Mouse (Mus musculus) heart, embryonic 10.5 days (tissue): ENCODE data around the gene Atp5b. TPM values are rescaled to one million over a fixed set of nuclear protein-coding genes. Genes with fewer than 3 reads are reported as not detected.

Experiments used
- DNase-seq: peaks from one replicate; pipeline ENCODE4 v3.0.0-alpha.2; 2017; ENCODE audit warnings: low spot score
- H3K27ac ChIP-seq: fragments of 300-500 bp; sonication (generic); 2 replicates; pipeline ENCODE4 v1.5.1; 2016; ENCODE audit warnings: mild to moderate bottlenecking
- H3K27me3 ChIP-seq: fragments of 300-500 bp; sonication (generic); 2 replicates; pipeline ENCODE4 v1.6.1; 2016; ENCODE audit warnings: mild to moderate bottlenecking; ENCODE audit not compliant: poor library complexity, insufficient read depth, severe bottlenecking
- H3K36me3 ChIP-seq: fragments of 300-500 bp; sonication (generic); 2 replicates; pipeline ENCODE4 v1.6.1; 2016; ENCODE audit warnings: mild to moderate bottlenecking, moderate library complexity
- H3K4me1 ChIP-seq: fragments of 300-500 bp; sonication (generic); 2 replicates; pipeline ENCODE4 v1.6.1; 2016; ENCODE audit warnings: mild to moderate bottlenecking
- H3K4me3 ChIP-seq: fragments of 300-500 bp; sonication (generic); 2 replicates; pipeline ENCODE4 v1.5.1; 2016; ENCODE audit warnings: mild to moderate bottlenecking, moderate library complexity
- H3K9me3 ChIP-seq: fragments of 300-500 bp; sonication (generic); 2 replicates; pipeline ENCODE4 v1.6.1; 2016; ENCODE audit warnings: mild to moderate bottlenecking, moderate library complexity
- WGBS: fragments of 180-500 bp; shearing (Covaris S2); methylation state at CpG from one replicate; pipeline ENCODE4 v1.1.7; 2016; 5-methylcytosine and 5-hydroxymethylcytosine counted together
- microRNA counts: library from miRNA; unstranded; fragments of <30 nt; microRNA quantifications from one replicate; lab custom pipeline; 2017
- microRNA-seq: library from miRNA; unstranded; fragments of <30 nt; microRNA quantifications from one replicate; pipeline ENCODE4, GENCODE M21; 2017
- polyA plus RNA-seq: library from polyadenylated mRNA; unstranded; fragments of >200 nt; fragmentation: Nextera tagmentation; extraction: Ambion mirVana; gene quantifications from 2 replicates; pipeline ENCODE4 v1.2.1, GENCODE M21; 2016

Gene Atp5b
- polyA plus RNA-seq, 1 experiment from 2014 or later: 3,536 TPM

DNA sequence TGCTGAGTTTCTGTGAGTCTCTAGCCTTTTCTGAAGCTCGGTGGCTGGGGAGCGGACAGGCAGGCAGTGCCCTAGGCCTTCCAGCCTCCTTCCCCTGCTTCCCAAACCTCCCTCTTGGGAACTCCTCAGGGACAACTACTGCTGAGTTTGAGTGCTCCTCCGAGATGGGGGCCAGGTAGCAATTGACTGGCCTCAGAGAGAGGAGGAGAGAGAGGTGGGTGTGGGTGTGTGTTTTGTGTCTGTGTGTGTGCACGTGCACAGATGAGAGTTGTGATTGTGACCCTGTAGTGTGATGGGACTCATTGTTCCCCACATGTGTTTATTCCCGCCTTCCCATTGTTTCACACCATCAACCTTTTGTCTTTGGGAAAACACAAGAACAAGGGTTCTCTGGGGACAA lies 44.4 kb downstream of the Atp5b start:
- no peak overlapping the region for H3K4me3 ChIP-seq
- H3K27ac ChIP-seq: 0 out of 2 replicates have a peak overlapping the region, but pooled peaks have one; percentile 16
- no peaks in the 10 kb centered on the region for H3K9me3 ChIP-seq
- WGBS: 75% methylated on average over 5 of the region's 5 CpGs
- H3K27me3 ChIP-seq: no peaks in the 10 kb centered on the region
- peaks cover 9% of the 10 kb centered on the region for H3K4me1 ChIP-seq
- no peak for DNase-seq
- peaks cover 94% of the 10 kb centered on the region for H3K36me3 ChIP-seq

DNA sequence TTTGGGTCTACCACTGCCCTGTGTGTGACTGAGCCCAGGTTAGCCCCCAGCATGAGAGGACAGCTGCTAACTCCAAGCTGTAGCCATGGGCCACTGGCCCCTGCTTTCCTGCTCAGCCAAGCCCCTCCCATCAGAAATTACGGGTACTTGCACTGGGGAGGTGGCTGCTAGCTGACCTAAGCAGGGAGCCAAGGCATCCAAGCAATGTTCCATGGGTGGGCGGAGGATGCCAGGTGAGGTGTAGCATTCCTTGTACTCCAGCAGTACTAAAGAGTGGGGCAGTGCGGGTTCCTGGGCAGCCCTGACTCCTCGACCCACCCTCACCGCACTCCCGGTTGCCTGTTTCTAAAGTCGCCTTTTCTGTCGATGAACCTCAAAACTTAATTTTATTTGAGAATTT lies 45.1 kb downstream of the Atp5b start:
- H3K36me3 ChIP-seq: peaks cover 94% of the 10 kb centered on the region
- no peak for DNase-seq

DNA sequence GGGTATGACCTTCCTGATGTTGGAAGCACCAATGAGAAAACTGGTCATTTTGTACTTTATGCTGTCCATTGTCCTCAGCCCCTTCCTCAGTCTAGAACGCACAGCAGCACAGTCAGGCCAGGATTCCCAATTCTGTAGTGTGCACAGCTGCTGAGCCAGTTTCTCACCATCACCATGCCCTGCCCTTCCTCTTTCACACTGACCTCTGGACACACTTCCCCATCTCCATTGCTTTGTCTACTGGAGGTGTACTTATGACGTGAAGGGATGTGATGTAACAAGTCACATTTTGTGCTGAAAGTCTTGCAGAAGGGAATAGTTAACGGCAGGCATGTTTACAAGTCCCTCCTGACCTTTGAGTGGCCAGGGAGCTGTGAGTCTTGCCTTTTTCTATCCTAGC lies 48.2 kb downstream of the Atp5b start:
- Histone ChIP-seq H3K4me1 (peaks cover 9% of the 10 kb centered on the region), H3K27ac (0 out of 2 replicates have a peak overlapping the region, but pooled peaks have one; percentile 4), H3K9me3 (no peaks in the 10 kb centered on the region), H3K4me3 (no peak overlapping the region), H3K27me3 (no peaks in the 10 kb centered on the region), H3K36me3 (peaks cover 91% of the 10 kb centered on the region)
- DNase-seq: no peak
- WGBS: 81% methylated on average over 3 of the region's 3 CpGs

More for the DNA sequence above, 45.1 kb downstream of the Atp5b start:
- no peak overlapping the region for H3K4me3 ChIP-seq
- H3K4me1 ChIP-seq: peaks cover 9% of the 10 kb centered on the region
- no peak overlapping the region for H3K27ac ChIP-seq
- no peaks in the 10 kb centered on the region for H3K27me3 ChIP-seq
- WGBS: 85% methylated on average over 8 of the region's 8 CpGs
- H3K9me3 ChIP-seq: no peaks in the 10 kb centered on the region

DNA sequence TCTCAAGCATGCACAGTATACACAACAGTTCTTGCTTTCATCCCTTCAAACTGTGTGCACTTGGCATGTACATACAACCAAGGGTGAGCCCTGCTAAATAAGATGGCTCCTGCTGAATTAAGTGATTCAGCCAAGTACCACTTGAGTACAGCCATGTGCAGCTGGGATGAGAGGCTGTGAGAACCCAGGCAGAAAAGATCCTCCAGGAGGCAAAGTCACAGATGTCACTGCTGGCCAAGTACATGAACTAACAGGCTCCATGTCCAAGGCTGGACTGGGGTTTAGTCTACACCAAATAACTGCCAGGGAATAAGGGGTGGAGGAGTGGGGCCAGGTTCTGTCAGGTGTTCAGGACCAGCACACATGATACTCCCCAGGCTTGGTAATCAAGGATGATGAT lies 48.7 kb downstream of the Atp5b start:
- Histone ChIP-seq H3K4me1 (peaks cover 5% of the 10 kb centered on the region), H3K36me3 (peaks cover 87% of the 10 kb centered on the region)

DNA sequence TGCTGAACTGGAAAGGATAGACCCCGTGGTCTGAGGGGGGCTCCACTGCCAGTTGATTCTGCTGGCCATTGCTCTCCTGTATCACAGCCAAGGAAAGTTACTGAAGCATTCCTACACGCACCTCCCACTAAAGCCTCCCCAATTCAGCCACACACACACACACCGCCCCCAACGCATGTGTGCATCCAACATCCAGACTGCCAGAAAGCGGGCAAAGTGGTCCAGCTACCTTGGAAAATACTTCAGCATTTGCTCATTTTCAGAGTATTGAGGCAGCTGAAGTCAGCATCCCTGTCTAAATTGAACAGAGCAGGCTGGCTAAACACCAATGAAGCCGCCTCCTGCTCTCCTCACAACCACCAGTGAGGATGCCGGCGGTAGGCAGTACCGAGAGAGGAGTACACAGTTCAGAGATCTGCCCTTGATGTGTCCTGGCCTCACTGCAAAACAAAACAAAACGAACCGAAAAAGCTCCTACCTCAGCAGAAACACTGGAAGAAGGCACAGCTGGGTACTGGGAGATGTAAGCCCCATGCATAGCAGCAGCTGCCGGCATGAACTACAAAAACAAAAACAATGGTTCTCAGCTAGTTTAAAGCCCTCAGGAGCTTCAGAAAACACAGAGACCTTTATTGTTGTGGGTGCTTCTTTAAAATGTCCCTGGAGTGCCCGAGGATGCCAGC lies 50.7 kb downstream of the Atp5b start:
- H3K9me3 ChIP-seq: no peaks in the 10 kb centered on the region
- peaks cover 85% of the 10 kb centered on the region for H3K36me3 ChIP-seq
- no peaks in the 10 kb centered on the region for H3K27me3 ChIP-seq
- 61% methylated on average over 13 of the region's 13 CpGs for WGBS
- DNase-seq: no peak
- no peak overlapping the region for H3K27ac ChIP-seq
- no peaks in the 10 kb centered on the region for H3K4me1 ChIP-seq
- no peak overlapping the region for H3K4me3 ChIP-seq

More for the DNA sequence above, 48.7 kb downstream of the Atp5b start:
- Histone ChIP-seq H3K9me3 (no peaks in the 10 kb centered on the region), H3K4me3 (no peak overlapping the region), H3K27me3 (no peaks in the 10 kb centered on the region), H3K27ac (no peak overlapping the region)
- DNase-seq: no peak

DNA sequence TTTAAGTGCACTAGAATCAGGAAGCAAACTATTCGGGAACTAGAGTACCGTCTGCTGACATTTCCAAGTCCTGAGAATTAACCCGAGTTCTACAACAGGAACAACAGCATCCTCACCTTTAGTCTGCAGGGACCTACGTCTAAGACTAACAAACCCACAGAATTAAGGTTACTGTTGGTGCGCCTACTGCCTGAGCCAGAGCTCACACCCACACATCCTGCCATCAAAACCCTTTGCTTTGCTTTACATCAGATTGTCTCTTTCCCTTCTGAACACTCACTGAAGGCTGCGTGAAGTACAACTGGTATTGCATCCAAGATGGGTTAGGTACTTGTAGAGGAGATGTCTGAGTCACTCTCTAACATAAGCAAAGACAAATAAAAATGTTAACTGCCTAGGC lies 52.3 kb downstream of the Atp5b start:
- Histone ChIP-seq H3K4me1 (no peaks in the 10 kb centered on the region), H3K27me3 (no peaks in the 10 kb centered on the region), H3K9me3 (no peaks in the 10 kb centered on the region), H3K4me3 (no peak overlapping the region), H3K36me3 (peaks cover 87% of the 10 kb centered on the region), H3K27ac (no peak overlapping the region)
- DNase-seq: no peak
- WGBS: 81% methylated on average over 6 of the region's 6 CpGs

MicroRNAs encoded within 50 kb of the gene (microRNA counts, 519-probe panel; counts per million panel counts)
- microRNA mmu-miR-677 (lab: Ali Mortazavi, UCI): not detected

Small RNAs within 50 kb of the gene (microRNA-seq; reads per million reads assigned to microRNA genes)
- 29.0 reads per million, percentile 37 among the genes with 10 or more reads in this experiment for gene Mir677

Other genes starting within 250 kb of the Atp5b start
- gene Rdh19, start 233.3 kb upstream of the Atp5b start, polyA plus RNA-seq: not detected in 2 replicates
- not detected in 2 replicates for gene Rdh16f2, start 216.8 kb upstream of the Atp5b start, polyA plus RNA-seq
- not detected in 2 replicates for gene Rdh7, start 194.5 kb upstream of the Atp5b start, polyA plus RNA-seq
- not detected in 2 replicates for gene Sdr9c7, start 184.8 kb upstream of the Atp5b start, polyA plus RNA-seq
- not detected in 2 replicates for gene Hsd17b6, start 75.7 kb upstream of the Atp5b start, polyA plus RNA-seq
- gene Prim1, start 68.1 kb upstream of the Atp5b start, polyA plus RNA-seq: 66.7 and 80.5 TPM in 2 replicates
- 639 and 790 TPM in 2 replicates for gene Naca, start 47.7 kb upstream of the Atp5b start, polyA plus RNA-seq
- gene Ptges3, start 24.3 kb upstream of the Atp5b start, polyA plus RNA-seq: 403 and 465 TPM in 2 replicates
- 10.1 and 12.0 TPM in 2 replicates for gene Baz2a, start 8.3 kb downstream of the Atp5b start, polyA plus RNA-seq
- 32.5 and 38.6 TPM in 2 replicates for gene Rbms2, start 97.0 kb downstream of the Atp5b start, polyA plus RNA-seq
- gene Gls2, start 111.2 kb downstream of the Atp5b start, polyA plus RNA-seq: 0.86 and 1.1 TPM in 2 replicates
- gene Spryd4, start 128.5 kb downstream of the Atp5b start, polyA plus RNA-seq: 37.9 and 41.9 TPM in 2 replicates
- gene Mip, start 142.6 kb downstream of the Atp5b start, polyA plus RNA-seq: not detected in 2 replicates
- 48.1 and 69.3 TPM in 2 replicates for gene Timeless, start 148.8 kb downstream of the Atp5b start, polyA plus RNA-seq
- gene Apon, start 170.8 kb downstream of the Atp5b start, polyA plus RNA-seq: 0.18 and 0.23 TPM in 2 replicates
- 0.11 and 3.9 TPM in 2 replicates for gene Apof, start 185.4 kb downstream of the Atp5b start, polyA plus RNA-seq
- gene Stat2, start 187.3 kb downstream of the Atp5b start, polyA plus RNA-seq: 10.8 and 11.0 TPM in 2 replicates
- gene Il23a, start 215.5 kb downstream of the Atp5b start, polyA plus RNA-seq: 0.25 and 0.48 TPM in 2 replicates
- 29.9 and 31.4 TPM in 2 replicates for gene Pan2, start 220.1 kb downstream of the Atp5b start, polyA plus RNA-seq
- 220 and 255 TPM in 2 replicates for gene Cnpy2, start 239.2 kb downstream of the Atp5b start, polyA plus RNA-seq